Mouse (Mus musculus) stomach, postnatal 0 days (tissue): ENCODE measurements at regions not wholly inside any gene's neighbourhood (a gene's known extent, or its start where the extent isn't known, plus 50 kb on each side); places are given as distances from the start of the nearest gene placed in this dataset.
A peak's percentile ranks its signal among the peaks of the same experiment; 100 is the strongest.

Experiments
- ATAC-seq: fragments of 200-750 bp; cut with Nextera tagmentation; 2 replicates; pipeline ENCODE4 v1.8.0; 2017; ENCODE audit not compliant: low FRiP score, low TSS enrichment
- DNase-seq: peaks from one replicate; pipeline ENCODE4 v3.0.0-alpha.2; 2016; ENCODE audit warnings: low spot score
- H3K27ac ChIP-seq: fragments of 300-500 bp; sonication (generic); replicated peaks from 2 replicates; pipeline ENCODE4 v1.5.1; 2014; ENCODE audit warnings: mild to moderate bottlenecking, control low read depth
- H3K27me3 ChIP-seq: fragments of 300-500 bp; sonication (generic); 2 replicates; pipeline ENCODE4 v1.6.1; 2014; ENCODE audit warnings: low read length; ENCODE audit not compliant: control insufficient read depth, insufficient read depth
- H3K36me3 ChIP-seq: fragments of 300-500 bp; sonication (generic); 2 replicates; pipeline ENCODE4 v1.6.1; 2014; ENCODE audit warnings: low read length, mixed read lengths; ENCODE audit not compliant: control insufficient read depth, insufficient read depth
- H3K4me1 ChIP-seq: fragments of 300-500 bp; sonication (generic); replicated peaks from 2 replicates; pipeline ENCODE4 v1.6.1; 2014; ENCODE audit warnings: antibody characterized with exemption; ENCODE audit not compliant: control insufficient read depth, insufficient read depth
- H3K4me2 ChIP-seq: fragments of 300-500 bp; sonication (generic); replicated peaks from 2 replicates; pipeline ENCODE4 v1.6.1; 2014; ENCODE audit warnings: low read depth, mild to moderate bottlenecking, control low read depth, moderate library complexity
- H3K4me3 ChIP-seq: fragments of 300-500 bp; sonication (generic); 2 replicates; pipeline ENCODE4 v1.5.1; 2014; ENCODE audit warnings: low read depth, low read length, control low read depth
- H3K9ac ChIP-seq: fragments of 300-500 bp; sonication (generic); 2 replicates; pipeline ENCODE4 v1.6.1; 2014; ENCODE audit warnings: mild to moderate bottlenecking, low read length, control low read depth, mixed read lengths
- H3K9me3 ChIP-seq: fragments of 300-500 bp; sonication (generic); 2 replicates; pipeline ENCODE4 v1.6.1; 2016; ENCODE audit warnings: low read length; ENCODE audit not compliant: control insufficient read depth
- CTCF ChIP-seq: IDR thresholded peaks from 2 replicates; pipeline ENCODE4 v1.5.1; 2016; ENCODE audit warnings: antibody characterized with exemption, low read depth, mild to moderate bottlenecking, moderate library complexity
- EP300 ChIP-seq: optimal IDR thresholded peaks from 2 replicates; pipeline ENCODE3; 2016; ENCODE audit warnings: antibody characterized with exemption
- WGBS: fragments of 180-500 bp; shearing (Covaris S2); extraction: QIAGEN DNeasy Blood & Tissue Kit; methylation state at CpG from one replicate; pipeline ENCODE4 v1.1.7; 2014; 5-methylcytosine and 5-hydroxymethylcytosine counted together

- Histone ChIP-seq H3K36me3 (no peaks in the 10 kb centered on the region), H3K27ac (no peak overlapping the region), H3K9ac (no peak overlapping the region), H3K4me3 (no peak overlapping the region), H3K9me3 (no peaks in the 10 kb centered on the region), H3K4me1 (no peaks in the 10 kb centered on the region), H3K4me2 (no peak overlapping the region), H3K27me3 (no peaks in the 10 kb centered on the region)
- DNase-seq = no peak
- ATAC-seq = no peak
- no peak for TF ChIP-seq EP300
- TF ChIP-seq CTCF = no peak
- 83% methylated on average over 5 of the region's 5 CpGs for WGBS
These were observed 310.1 kb upstream of the Actbl2 start for GRCm38 (mm10) chr13:110944683-110945082.

GRCm38 (mm10) chr13:110960212-110960611, 294.6 kb upstream of the Actbl2 start:
- 33% methylated on average over 5 of the region's 5 CpGs for WGBS

GRCm38 (mm10) chr13:110967109-110967508, 287.7 kb upstream of the Actbl2 start:
- peak; percentile 33 for DNase-seq
- 43% methylated on average over 8 of the region's 8 CpGs for WGBS
- H3K9ac ChIP-seq = no peak overlapping the region
- no peaks in the 10 kb centered on the region for H3K27me3 ChIP-seq
- H3K27ac ChIP-seq = peak overlapping the region; percentile 78
- no peaks in the 10 kb centered on the region; the same call in 1 of the 2 replicates for H3K4me1 ChIP-seq
- 0 out of 2 replicates have a peak overlapping the region, but pooled peaks have one; percentile 6 for H3K4me2 ChIP-seq
- peak; percentile 46 for TF ChIP-seq EP300
- no peak for TF ChIP-seq CTCF
- no peak overlapping the region for H3K4me3 ChIP-seq
- no peaks in the 10 kb centered on the region for H3K36me3 ChIP-seq
- no peak for ATAC-seq
- no peaks in the 10 kb centered on the region for H3K9me3 ChIP-seq

More at GRCm38 (mm10) chr13:110960212-110960611, 294.6 kb upstream of the Actbl2 start:
- Histone ChIP-seq H3K36me3 (no peaks in the 10 kb centered on the region), H3K4me1 (no peaks in the 10 kb centered on the region), H3K9me3 (no peaks in the 10 kb centered on the region), H3K4me2 (no peak overlapping the region), H3K4me3 (no peak overlapping the region), H3K27ac (no peak overlapping the region), H3K27me3 (no peaks in the 10 kb centered on the region), H3K9ac (no peak overlapping the region)
- TF ChIP-seq CTCF (no peak), EP300 (no peak)
- ATAC-seq (no peak), DNase-seq (no peak)

- TF ChIP-seq CTCF (peak; percentile 93), EP300 (peak; percentile 18)
- 30% methylated on average over 5 of the region's 5 CpGs for WGBS
- ATAC-seq (peak; percentile 94), DNase-seq (peak; percentile 48)
- H3K9ac ChIP-seq = no peak overlapping the region
- H3K4me1 ChIP-seq = no peaks in the 10 kb centered on the region; the same call in 1 of the 2 replicates
- H3K4me3 ChIP-seq = no peak overlapping the region
- no peaks in the 10 kb centered on the region for H3K36me3 ChIP-seq
- no peaks in the 10 kb centered on the region for H3K27me3 ChIP-seq
- H3K27ac ChIP-seq = peak overlapping the region; percentile 78
- no peaks in the 10 kb centered on the region for H3K9me3 ChIP-seq
- H3K4me2 ChIP-seq = 0 out of 2 replicates have a peak overlapping the region, but pooled peaks have one; percentile 6
These were observed 286.9 kb upstream of the Actbl2 start for GRCm38 (mm10) chr13:110967626-110968506.

- Histone ChIP-seq H3K4me2 (no peak overlapping the region), H3K9ac (no peak overlapping the region), H3K27me3 (no peaks in the 10 kb centered on the region), H3K9me3 (no peaks in the 10 kb centered on the region), H3K27ac (no peak overlapping the region), H3K4me3 (no peak overlapping the region), H3K4me1 (no peaks in the 10 kb centered on the region; the same call in 1 of the 2 replicates), H3K36me3 (no peaks in the 10 kb centered on the region)
- WGBS = 31% methylated on average over 7 of the region's 7 CpGs
- peak; percentile 38; the same call in 1 of the 2 replicates for ATAC-seq
- TF ChIP-seq EP300 (no peak), CTCF (peak; percentile 54)
- DNase-seq = peak; percentile 19
These were observed 286.3 kb upstream of the Actbl2 start for GRCm38 (mm10) chr13:110968507-110968905.

- DNase-seq (no peak), ATAC-seq (no peak)
- WGBS = 80% methylated on average over 5 of the region's 5 CpGs
These were observed 277.4 kb upstream of the Actbl2 start for GRCm38 (mm10) chr13:110977379-110977778.

More at GRCm38 (mm10) chr13:110977379-110977778, 277.4 kb upstream of the Actbl2 start:
- Histone ChIP-seq H3K9ac (no peak overlapping the region), H3K27ac (no peak overlapping the region), H3K36me3 (no peaks in the 10 kb centered on the region), H3K4me1 (no peaks in the 10 kb centered on the region), H3K4me2 (no peak overlapping the region), H3K27me3 (no peaks in the 10 kb centered on the region), H3K4me3 (no peak overlapping the region), H3K9me3 (no peaks in the 10 kb centered on the region)
- TF ChIP-seq CTCF = no peak
- TF ChIP-seq EP300 = no peak
